Mouse (Mus musculus): ENCODE measurements at regions not wholly inside any gene's neighbourhood (a gene's known extent, or its start where the extent isn't known, plus 50 kb on each side); places are given as distances from the start of the nearest gene placed in this dataset.

DNA sequence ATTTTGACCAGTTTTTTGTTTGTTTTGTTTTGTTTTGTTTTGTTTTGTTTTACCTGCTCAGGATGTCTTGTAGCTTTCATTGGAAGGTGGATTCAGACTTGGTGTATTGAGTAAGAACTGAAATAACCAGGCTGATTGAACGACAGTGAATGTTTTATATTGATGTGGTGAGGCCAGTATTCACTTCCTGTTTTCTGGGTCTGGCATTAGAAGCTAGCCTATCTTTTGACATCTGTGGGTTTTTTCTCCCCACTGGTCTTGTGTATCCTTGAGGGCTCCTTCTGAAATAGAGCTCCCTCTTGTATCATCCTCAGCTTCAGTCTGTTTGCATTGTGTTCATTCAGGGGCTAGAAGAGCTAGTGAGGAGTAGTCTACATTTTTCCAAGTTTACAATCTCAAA is 175.5 kb downstream of the 1700129C05Rik start:
- ATAC-seq, result no peak

DNA sequence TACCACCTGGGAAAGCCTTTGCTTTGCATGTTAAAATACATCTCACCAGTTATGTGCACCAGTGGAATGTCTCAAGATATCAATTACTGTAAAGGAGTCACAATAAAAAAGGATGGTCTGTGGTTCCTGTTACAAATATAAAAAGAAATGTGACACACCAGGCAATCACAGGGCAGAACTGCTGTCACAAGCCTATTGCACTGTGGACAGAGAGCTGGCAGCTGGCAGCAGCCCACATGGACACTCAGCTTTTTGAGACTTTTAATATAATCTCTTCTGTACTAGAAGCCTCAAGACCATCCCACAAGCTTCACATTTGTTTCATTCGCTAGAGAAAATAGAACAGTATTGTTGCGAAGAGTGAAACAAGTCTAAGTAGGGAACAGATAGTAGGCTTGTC is 197.7 kb downstream of the 1700129C05Rik start:
- ATAC-seq, result no peak

DNA sequence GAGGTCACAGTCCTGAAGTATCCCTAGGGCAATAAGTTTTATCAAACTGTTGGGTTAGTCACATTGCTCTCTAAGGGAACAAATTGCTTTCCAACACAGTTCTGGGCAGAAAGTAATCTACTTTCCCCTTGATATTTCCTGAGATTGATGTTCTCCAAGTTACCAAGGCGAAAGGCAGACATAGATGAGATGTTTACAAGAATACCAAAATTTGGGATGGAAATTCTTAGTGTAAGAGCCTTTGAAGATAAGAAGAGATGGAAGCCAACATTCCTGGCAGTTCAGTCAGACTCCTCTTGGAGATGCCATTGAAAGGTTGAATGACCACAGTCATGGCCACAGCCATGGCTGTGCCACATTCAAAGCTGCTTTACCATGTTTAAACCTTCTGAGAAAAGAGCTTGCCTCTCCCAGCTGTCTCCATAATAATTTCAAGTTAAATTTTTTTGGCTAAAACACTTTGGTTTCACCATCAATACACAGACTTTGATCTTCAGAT is 199.4 kb downstream of the 1700129C05Rik start:
- no peak for ATAC-seq

DNA sequence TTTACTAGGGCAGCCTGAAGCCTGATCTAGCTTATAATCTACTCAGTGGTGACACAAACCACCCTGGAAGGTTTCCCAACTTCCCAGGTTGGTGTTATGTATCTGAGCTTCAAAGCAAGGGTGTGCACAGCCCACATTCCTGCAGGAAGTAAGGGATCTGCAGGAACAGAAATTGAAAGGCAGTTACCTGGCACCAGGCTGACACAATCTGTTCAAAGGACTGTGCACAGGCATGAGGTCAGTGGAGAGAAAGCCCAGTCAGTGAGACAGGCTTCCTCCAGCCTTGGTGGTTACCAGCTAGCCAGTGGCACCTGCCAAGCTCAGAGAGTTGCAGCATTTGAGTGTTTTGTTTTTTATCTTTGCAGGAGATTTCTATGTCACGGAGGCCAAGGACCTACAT is 203.6 kb downstream of the 1700129C05Rik start:
- ATAC-seq, result no peak

DNA sequence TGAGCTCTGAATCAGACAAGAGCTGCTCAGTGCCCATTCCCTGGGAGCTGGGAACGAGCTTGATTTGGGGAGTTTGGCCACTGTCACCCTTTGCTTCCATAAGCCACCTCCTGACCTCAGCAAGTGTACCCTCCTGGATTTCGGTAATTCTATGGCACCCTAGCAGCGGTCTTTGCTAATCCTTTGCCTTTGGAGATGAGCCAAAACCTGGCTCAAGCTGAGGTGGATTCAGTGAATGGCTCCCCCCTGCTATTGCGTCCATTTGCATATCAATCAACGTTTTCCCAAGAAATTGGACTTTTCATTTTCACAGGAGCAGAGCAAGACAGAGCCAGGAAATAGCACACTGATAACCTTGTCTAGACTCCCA is 204.1 kb downstream of the 1700129C05Rik start:
- ATAC-seq, result no peak

DNA sequence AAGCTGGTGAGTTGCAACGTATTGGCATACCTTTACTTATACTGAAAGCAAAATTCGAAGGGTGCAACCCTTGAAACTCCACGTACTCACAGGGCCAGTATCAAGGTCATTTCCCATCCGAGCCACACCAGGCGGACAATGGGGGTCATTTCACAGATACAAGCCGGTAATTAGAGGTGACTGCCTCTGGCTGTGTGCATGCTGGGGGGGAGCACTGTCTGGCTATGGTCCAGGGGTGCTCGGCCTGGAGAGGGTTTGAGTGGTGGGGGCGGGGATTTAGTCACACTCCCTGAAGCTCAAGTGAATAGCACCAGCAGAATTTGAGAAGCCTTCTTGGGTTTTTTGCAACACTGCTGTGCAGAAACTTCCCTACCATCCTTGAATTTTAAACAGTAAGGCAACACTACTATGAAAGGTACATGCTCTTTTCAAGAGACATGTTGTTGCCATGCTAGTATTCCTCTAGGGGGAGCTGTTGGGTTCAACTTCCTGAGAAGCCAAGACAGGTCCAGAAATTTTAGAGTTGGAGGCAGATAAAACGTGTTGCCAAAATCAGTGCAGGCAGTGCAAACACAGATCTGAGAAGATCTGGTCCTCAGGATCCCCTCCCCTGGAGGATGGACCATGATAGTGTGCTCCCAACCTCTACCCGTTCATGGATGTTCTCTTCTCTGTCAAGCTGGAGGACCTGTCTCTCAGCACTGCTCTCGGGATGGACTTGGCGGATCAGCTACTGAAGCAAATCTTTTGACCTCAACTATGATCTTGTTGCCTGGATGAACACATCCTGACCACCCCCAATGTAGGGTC is 204.7 kb downstream of the 1700129C05Rik start:
- ATAC-seq, result no peak

DNA sequence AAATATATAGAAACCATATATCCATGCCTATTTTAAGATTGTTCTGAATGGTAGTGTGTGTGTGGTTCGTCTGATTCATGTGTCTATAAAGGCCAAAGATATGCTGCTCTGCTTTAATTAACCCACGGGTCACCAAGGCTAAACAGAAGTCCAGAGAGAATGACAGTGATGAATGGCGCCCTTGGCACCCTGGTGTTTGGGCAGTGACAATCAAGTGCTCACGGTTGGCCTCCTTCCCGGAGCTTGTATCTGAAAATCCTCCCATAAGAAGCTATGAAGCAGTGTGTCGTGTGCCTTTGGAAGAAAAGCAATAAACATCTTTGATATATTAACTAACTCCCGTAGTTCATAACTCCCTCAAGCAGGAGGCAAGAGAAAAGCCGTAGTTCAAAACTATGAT is 205.4 kb downstream of the 1700129C05Rik start:
- ATAC-seq, result no peak

DNA sequence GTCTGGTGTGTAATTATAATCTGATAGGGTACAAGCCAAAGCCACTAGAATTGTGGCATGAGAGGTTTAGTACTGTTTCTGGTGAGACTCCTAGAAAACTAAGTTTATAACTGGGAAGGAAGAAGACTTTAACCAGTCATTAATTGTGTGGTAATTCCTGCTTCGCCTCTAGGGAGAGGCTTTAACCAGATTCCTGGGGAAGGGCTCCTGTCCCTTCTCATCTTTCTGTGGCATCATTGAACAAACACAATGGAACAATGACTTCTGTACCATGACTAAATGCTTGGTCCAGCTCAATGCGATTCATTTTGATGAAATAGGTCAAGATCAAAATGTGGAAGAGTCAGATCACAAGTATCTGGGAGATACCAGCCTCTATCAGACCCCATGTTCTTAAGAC is 206.6 kb downstream of the 1700129C05Rik start:
- no peak for ATAC-seq

DNA sequence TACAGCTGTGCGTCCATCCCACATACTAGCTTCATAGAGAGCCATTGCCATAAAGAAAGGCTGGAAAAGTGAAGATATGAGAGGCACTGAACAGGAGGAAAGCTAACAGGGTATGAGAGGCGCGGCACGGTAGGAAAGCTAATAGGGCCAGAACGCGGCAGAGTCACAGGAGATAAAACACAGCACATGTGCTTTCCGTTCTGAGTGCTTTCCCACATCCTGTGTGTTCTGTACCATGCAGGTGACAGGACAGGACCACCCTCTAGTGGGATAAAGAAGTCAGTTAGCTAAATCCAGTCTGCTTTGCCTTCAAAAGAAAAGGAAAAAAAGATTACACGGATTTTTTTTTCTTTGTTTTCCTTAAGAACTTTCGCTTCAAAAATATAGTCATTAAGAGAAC is 224.8 kb downstream of the 1700129C05Rik start:
- no peak for ATAC-seq

DNA sequence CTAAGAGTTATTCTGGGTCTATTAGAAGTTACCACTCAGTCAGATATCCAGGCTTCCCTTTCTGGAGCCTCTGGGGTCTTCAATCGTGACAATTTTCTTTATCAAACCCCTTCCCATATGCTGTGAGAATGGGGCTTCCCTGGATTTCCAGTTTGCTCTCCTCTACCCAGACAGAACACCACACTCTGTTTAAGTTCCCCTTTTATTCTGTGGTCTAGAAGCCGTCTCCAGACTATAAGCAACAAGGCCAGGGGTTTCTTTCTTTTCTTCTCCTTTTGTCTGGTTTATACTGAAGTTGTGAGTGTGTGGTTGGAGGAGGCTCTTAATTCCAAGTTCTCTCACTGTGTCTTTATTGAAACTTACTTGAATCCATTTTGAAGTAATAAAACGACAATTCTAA is 225.5 kb downstream of the 1700129C05Rik start:
- no peak for ATAC-seq

DNA sequence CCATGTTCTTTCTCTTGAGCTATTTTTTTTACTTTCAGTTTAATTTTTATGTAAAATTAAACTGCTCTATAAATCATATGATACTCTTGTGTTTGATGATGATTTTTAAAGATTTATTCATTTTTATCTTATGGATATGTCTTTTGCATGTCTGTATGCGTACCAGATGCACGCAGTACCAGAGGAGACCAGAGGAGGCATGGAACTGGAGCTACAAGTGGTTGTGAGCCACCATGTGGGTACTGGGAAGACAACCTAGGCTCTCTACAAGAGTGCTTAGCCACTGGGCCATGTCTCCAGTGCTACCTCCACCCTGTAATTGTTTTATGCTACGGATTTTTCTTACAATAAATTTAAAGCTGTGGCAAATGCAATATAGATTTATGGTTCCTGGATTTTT is 227.8 kb downstream of the 1700129C05Rik start:
- ATAC-seq, result no peak

DNA sequence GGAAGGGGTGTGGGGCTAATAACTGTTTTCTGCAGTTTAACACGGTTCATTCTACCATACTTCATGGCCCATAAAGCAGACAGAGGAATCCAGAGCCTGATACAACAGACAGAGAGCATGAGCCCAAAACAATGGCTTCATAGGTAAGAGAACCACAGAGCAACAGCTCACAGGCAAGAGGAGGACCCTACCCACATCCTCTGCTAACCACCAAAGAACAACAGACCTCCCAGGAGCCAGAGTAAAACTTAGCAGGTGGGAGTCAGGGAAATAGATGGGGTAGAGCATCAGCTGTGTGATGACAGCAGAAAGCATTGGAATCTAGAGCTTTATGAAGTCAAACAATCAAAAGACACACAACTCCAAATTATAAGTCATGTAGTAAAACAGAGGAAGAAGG is 231.8 kb downstream of the 1700129C05Rik start:
- ATAC-seq, result no peak

DNA sequence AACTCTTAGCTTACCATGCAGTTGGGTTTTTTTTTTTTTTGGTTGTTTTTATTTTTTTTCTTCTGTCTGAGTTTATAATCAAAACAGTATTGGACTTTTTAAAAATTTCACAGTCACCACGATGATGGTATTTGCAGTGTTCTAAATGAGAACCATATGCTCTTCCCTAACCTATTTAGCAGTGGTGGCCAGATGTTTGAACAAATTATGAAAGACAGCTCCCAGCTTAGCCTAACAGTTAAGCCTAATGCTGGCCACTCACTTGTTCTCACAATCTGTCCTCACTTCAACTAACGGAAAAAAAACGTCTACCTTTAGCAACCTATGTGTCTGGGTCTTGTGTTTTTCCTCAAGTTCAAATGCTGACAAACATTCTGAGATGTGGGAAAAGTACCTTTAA is 234.8 kb downstream of the 1700129C05Rik start:
- no peak for ATAC-seq

DNA sequence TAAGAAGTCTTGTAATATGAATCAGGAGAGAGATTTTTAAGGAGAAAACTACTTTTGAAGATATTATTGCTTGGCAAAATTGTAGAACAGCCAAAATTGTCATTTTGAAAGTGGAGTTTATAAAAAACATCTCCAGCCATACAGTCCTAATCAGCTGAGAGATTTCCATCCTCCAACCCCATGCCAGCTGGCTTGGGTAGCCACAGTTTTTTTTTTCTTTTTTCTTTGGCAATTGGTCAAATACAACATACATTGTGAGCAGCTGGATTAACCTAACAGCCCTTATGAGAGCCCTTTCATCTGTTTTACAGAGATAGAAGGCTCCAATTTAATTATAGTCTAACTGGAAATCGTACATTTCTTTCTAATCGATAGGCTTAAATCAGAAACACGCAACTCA is 235.3 kb downstream of the 1700129C05Rik start:
- ATAC-seq, result no peak

DNA sequence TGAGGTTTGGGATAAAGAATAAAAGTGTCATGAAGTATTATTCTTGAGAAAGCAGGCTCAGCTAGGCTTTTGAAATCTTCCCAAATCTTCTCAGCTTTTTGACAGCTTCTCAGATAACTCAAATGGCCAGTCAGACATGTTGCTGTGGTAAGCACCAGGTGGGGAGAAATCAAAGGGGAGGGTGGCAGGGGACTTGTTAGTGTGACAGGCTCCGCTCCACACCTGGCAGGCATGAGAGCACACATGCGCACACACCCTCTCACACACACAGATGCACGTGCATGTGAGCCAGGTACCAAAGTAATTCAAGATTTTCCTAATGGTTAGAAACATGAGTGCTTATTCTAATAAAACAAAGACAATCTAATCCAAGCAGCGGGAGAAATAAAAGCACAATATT is 236.1 kb downstream of the 1700129C05Rik start:
- ATAC-seq, result no peak

DNA sequence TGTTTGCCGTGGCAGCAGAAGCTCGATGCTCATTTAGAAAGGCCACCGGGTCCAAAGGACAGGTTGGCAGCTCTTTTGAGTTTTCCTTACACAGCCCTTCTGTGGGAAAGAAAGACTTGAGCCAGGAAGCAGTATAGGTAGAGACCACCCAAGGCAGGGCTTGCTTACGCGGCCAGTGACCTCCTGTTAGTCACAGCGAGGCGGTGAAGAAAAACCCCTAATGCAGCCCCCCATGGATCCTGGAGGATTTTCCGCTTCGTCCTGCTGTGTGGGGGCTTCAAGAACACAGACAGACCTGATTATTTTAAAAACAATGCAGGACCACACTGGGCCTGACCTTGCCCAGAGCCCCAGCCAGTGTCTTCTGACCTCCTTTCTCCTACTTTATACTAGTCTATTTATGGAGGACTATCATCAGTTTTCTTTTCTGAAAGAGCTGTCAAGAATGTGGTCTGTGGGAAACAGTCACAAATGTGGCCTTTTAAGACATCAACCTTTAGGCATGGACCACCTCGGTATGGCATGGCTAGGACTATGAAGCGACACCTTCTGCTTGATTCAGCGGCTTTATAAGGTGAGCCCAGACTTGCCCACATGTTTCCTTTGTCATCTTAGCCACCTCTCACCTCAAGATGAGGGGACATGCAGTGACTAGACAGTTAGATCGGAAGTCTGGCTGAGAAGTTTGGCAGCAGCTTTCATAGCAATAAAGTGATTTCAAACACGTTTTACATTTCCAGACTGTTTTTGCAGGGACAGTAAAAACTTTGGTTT is 274.3 kb downstream of the 1700129C05Rik start:
- ATAC-seq, result no peak

DNA sequence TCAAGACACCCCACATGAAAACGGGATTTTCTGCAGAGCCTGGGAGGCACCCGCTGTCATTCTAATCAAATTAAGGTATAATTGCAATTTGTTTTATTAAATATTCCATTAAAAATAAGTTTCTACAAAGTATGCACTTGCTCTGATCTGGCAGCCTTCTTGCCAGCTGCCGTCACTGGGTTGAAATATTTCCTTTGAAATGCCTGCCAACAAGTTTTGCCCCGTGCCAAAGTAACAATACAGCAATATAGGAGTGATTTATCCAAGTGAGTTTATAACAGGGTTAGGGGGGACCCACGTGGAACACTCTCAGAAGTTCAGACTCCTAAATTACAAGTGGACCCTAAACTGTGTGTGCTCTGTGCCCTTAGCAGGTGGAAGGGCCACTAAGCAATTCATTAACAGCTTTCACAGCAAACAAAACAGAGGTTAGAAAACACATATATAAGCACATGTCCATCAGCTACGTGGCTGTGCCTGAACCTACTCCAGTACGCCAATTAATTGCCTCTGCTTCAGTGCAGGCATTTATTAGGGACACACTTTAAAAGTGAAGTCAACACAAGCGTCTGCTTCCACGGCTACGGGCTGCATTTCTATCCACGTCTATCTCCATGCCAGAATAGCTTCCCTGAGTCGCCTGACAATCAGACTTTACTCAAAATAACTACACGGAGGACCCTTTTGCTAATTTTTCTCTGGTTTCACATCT is 275.1 kb downstream of the 1700129C05Rik start:
- ATAC-seq, result no peak

DNA sequence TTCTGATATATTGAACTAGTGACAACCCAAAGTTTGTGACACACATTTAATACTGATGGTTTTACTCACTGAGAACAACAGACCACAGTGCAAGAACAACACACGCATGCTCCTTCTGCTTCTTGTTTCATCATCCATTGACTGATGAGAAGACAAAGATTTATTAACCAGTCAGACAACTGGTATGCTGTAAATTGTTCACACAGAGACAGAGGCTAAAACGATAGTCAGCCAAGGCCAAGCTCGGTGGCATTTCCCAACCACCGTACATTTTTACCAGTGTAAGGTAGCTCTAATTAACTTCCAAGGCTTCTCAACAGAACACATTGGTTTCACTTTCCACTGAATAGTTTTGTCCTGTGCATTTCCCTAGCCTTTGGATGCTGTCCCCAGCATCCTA is 287.8 kb downstream of the 1700129C05Rik start:
- ATAC-seq, result no peak

DNA sequence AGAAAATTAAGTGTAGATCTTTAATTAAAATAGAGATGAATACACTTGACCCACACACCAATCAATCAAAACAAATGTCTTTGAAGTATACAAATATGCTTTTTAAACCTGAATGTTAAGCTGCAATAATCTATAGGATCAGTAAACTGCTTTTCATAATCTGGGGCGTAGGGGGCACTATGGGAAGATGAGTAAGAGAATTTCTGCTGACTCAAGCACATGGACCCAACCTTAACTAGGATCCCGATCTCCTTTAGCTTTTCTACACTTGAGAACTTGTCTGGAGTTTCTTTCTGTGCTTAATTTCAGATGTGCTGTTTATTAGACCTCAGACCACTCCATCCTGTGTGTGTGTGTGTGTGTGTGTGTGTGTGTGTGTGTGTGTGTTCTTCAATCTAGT is 298.1 kb downstream of the 1700129C05Rik start:
- no peak for ATAC-seq

DNA sequence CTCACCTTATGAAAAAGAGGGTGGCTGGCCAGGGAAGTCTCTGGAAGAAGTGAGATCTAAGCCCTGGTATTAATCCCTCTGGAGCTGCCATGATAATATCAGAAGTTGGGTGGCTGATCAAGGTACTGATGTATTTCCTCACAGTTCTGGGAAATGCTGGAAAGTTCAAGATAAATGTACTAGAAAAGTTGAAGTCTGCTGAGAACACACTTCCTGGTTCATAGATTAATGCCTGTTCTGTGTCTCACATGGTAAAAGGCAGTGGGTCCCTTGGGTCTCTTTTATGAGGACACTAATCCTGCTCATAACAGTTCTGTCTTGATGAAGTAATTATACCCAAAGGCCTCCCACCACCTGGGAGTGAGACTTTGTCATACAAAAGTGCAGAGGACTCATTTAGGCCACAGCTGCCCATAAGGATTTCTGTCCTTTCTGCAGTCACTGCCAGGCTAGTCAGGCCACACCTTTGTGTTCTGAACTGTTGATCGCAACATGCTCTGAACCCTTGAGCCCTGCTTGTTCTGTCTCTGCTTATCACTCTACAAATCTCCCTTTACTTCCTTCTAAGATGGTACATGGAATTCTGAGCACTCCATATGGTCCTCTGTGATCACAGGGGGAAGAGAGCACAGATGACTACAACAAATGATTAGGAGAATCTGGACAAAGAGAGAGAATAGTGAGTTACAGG is 300.4 kb downstream of the 1700129C05Rik start:
- no peak for ATAC-seq

DNA sequence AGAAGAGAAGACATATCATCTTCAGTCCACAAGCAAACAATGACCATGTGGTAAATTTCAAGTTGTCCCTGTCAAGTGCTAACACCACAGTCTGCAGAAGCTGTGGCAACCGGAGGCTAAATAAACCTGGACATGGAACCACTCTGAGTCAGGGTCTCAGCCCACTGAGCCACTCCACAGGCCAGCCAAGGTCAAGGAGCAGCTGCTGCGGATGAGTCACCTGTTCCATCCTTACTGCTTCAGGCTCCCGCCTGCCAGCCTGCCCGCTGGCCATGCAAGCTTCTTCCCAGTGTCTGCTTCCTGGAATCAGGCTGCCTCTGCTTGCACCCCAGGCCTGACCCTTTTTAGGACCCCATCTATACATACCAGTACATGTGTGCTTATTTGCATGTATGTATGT is 319.8 kb downstream of the 1700129C05Rik start:
- ATAC-seq, result no peak

DNA sequence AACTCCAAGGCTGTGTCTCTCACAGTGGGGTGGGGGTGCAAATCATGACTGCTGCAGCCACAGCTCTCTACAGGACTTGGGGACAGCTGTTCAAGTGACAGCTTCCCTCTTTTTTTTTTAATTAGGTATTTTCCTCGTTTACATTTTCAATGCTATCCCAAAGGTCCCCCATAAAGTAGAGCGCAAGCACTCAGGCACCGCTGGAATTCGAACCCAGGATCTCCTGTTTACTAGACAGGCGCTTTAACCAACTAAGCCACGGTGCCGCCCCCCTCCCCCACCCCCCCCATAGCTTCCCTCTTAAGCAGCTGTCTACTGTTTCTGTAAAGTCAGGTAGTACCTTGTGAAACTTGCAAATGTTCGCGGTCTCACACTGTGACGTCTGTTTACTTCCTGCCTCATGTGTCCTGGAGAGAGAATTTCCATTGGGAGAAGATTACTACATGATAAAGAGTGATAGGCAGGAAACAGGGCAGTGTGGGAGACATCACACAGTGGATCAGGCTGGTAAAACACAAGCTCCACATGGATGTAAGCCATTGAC is 324.7 kb downstream of the 1700129C05Rik start:
- ATAC-seq, result no peak

DNA sequence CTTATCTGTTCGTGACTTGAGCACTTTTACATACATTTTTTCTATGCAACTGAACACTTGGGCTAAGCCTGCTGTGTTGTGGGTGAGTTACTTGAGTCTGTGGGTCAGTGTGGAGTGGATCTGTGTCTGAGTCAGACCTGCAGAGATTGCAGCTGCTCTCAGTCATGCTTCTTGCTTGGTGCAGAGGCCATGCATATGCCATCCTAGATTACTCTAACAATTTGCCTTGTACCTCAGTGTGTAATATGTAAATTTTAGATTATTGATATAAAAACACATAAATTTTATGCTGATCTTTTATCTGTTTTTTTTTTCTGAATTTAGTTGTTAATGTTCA is 326.2 kb downstream of the 1700129C05Rik start:
- ATAC-seq, result no peak

Measured in CD4-positive, CD25-positive, alpha-beta regulatory T cell, adult 4 months (primary cell).